Mouse (Mus musculus): Measurements from ENCODE around the gene Rgma. TPM values are rescaled to one million over a fixed set of nuclear protein-coding genes. Genes with fewer than 3 reads are reported as not detected.

Gene Rgma
- polyA plus RNA-seq, 1 experiment = 4.7 TPM

- 84% methylated on average over 7 of the region's 7 CpGs for WGBS
- no peak for TF ChIP-seq POLR2A (IDR thresholded peaks at IDR 0.05; ENCODE audit: low read depth, low read length)
- no peak for TF ChIP-seq CTCF (IDR thresholded peaks at IDR 0.05; ENCODE audit: extremely low read depth, insufficient read depth, insufficient read length, insufficient replicate concordance)
- Histone ChIP-seq H3K27ac (ENCODE audit: insufficient read depth, low read length) (no peak overlapping the region), H3K4me3 (ENCODE audit: extremely low read depth, insufficient read depth, insufficient read length) (no peak overlapping the region), H3K27me3 (ENCODE audit: control insufficient read depth, insufficient read depth, low read length) (no peaks in the 10 kb centered on the region), H3K36me3 (ENCODE audit: control insufficient read depth, insufficient read depth, low read length) (no peaks in the 10 kb centered on the region), H3K4me1 (ENCODE audit: control insufficient read depth, insufficient read depth, insufficient read length) (no peaks in the 10 kb centered on the region)
- DNase-seq (ENCODE audit: low read depth in 1 of 2, low spot score in 2 of 2) = no peak
These were observed 43.7 kb upstream of the Rgma start for GRCm38 (mm10) chr7:73331645-73332044.

- no peak overlapping the region for H3K27ac ChIP-seq (ENCODE audit: insufficient read depth, low read length)
- DNase-seq (ENCODE audit: low read depth in 1 of 2, low spot score in 2 of 2) = no peak
These were observed 41.8 kb upstream of the Rgma start for GRCm38 (mm10) chr7:73333398-73333988.

GRCm38 (mm10) chr7:73334883-73335282 lies 40.4 kb upstream of the Rgma start:
- TF ChIP-seq POLR2A (IDR thresholded peaks at IDR 0.05; ENCODE audit: low read depth, low read length) (no peak), CTCF (IDR thresholded peaks at IDR 0.05; ENCODE audit: extremely low read depth, insufficient read depth, insufficient read length, insufficient replicate concordance) (no peak)
- DNase-seq (ENCODE audit: low read depth in 1 of 2, low spot score in 2 of 2) = no peak
- Histone ChIP-seq H3K27me3 (ENCODE audit: control insufficient read depth, insufficient read depth, low read length) (no peaks in the 10 kb centered on the region), H3K4me3 (ENCODE audit: extremely low read depth, insufficient read depth, insufficient read length) (no peak overlapping the region), H3K4me1 (ENCODE audit: control insufficient read depth, insufficient read depth, insufficient read length) (no peaks in the 10 kb centered on the region), H3K36me3 (ENCODE audit: control insufficient read depth, insufficient read depth, low read length) (no peaks in the 10 kb centered on the region), H3K27ac (ENCODE audit: insufficient read depth, low read length) (no peak overlapping the region)
- WGBS = 88% methylated on average over 7 of the region's 7 CpGs

More at GRCm38 (mm10) chr7:73333398-73333988, 41.8 kb upstream of the Rgma start:
- Histone ChIP-seq H3K36me3 (ENCODE audit: control insufficient read depth, insufficient read depth, low read length) (no peaks in the 10 kb centered on the region), H3K4me3 (ENCODE audit: extremely low read depth, insufficient read depth, insufficient read length) (no peak overlapping the region), H3K4me1 (ENCODE audit: control insufficient read depth, insufficient read depth, insufficient read length) (no peaks in the 10 kb centered on the region), H3K27me3 (ENCODE audit: control insufficient read depth, insufficient read depth, low read length) (no peaks in the 10 kb centered on the region)
- 91% methylated on average over 12 of the region's 12 CpGs for WGBS
- TF ChIP-seq POLR2A (IDR thresholded peaks at IDR 0.05; ENCODE audit: low read depth, low read length) (no peak), CTCF (IDR thresholded peaks at IDR 0.05; ENCODE audit: extremely low read depth, insufficient read depth, insufficient read length, insufficient replicate concordance) (no peak)

- no peak for TF ChIP-seq CTCF (IDR thresholded peaks at IDR 0.05; ENCODE audit: extremely low read depth, insufficient read depth, insufficient read length, insufficient replicate concordance)
- no peak for TF ChIP-seq POLR2A (IDR thresholded peaks at IDR 0.05; ENCODE audit: low read depth, low read length)
These were observed 38.9 kb upstream of the Rgma start for GRCm38 (mm10) chr7:73336380-73336779.

GRCm38 (mm10) chr7:73338353-73338752 lies 37.0 kb upstream of the Rgma start:
- no peaks in the 10 kb centered on the region for H3K27me3 ChIP-seq (ENCODE audit: control insufficient read depth, insufficient read depth, low read length)
- TF ChIP-seq POLR2A (IDR thresholded peaks at IDR 0.05; ENCODE audit: low read depth, low read length) (no peak), CTCF (IDR thresholded peaks at IDR 0.05; ENCODE audit: extremely low read depth, insufficient read depth, insufficient read length, insufficient replicate concordance) (no peak)
- WGBS = 91% methylated on average over 5 of the region's 5 CpGs
- no peak overlapping the region for H3K27ac ChIP-seq (ENCODE audit: insufficient read depth, low read length)
- no peak overlapping the region for H3K4me3 ChIP-seq (ENCODE audit: extremely low read depth, insufficient read depth, insufficient read length)
- no peak for DNase-seq (ENCODE audit: low read depth in 1 of 2, low spot score in 2 of 2)
- no peaks in the 10 kb centered on the region for H3K36me3 ChIP-seq (ENCODE audit: control insufficient read depth, insufficient read depth, low read length)
- no peaks in the 10 kb centered on the region for H3K4me1 ChIP-seq (ENCODE audit: control insufficient read depth, insufficient read depth, insufficient read length)

More at GRCm38 (mm10) chr7:73336380-73336779, 38.9 kb upstream of the Rgma start:
- 34% methylated on average over 7 of the region's 7 CpGs for WGBS
- Histone ChIP-seq H3K36me3 (ENCODE audit: control insufficient read depth, insufficient read depth, low read length) (no peaks in the 10 kb centered on the region), H3K4me3 (ENCODE audit: extremely low read depth, insufficient read depth, insufficient read length) (no peak overlapping the region), H3K4me1 (ENCODE audit: control insufficient read depth, insufficient read depth, insufficient read length) (no peaks in the 10 kb centered on the region), H3K27ac (ENCODE audit: insufficient read depth, low read length) (no peak overlapping the region), H3K27me3 (ENCODE audit: control insufficient read depth, insufficient read depth, low read length) (no peaks in the 10 kb centered on the region)
- no peak for DNase-seq (ENCODE audit: low read depth in 1 of 2, low spot score in 2 of 2)

- no peaks in the 10 kb centered on the region for H3K4me1 ChIP-seq (ENCODE audit: control insufficient read depth, insufficient read depth, insufficient read length)
- WGBS = 42% methylated on average over 3 of the region's 3 CpGs
- TF ChIP-seq POLR2A (IDR thresholded peaks at IDR 0.05; ENCODE audit: low read depth, low read length) (no peak), CTCF (IDR thresholded peaks at IDR 0.05; ENCODE audit: extremely low read depth, insufficient read depth, insufficient read length, insufficient replicate concordance) (no peak)
- DNase-seq (ENCODE audit: low read depth in 1 of 2, low spot score in 2 of 2) = no peak
- H3K27me3 ChIP-seq (ENCODE audit: control insufficient read depth, insufficient read depth, low read length) = no peaks in the 10 kb centered on the region
- no peaks in the 10 kb centered on the region for H3K36me3 ChIP-seq (ENCODE audit: control insufficient read depth, insufficient read depth, low read length)
- no peak overlapping the region for H3K4me3 ChIP-seq (ENCODE audit: extremely low read depth, insufficient read depth, insufficient read length)
- H3K27ac ChIP-seq (ENCODE audit: insufficient read depth, low read length) = no peak overlapping the region
These were observed 31.5 kb upstream of the Rgma start for GRCm38 (mm10) chr7:73343852-73344251.

GRCm38 (mm10) chr7:73348585-73349124 lies 26.7 kb upstream of the Rgma start:
- H3K4me1 ChIP-seq (ENCODE audit: control insufficient read depth, insufficient read depth, insufficient read length) = no peaks in the 10 kb centered on the region
- H3K36me3 ChIP-seq (ENCODE audit: control insufficient read depth, insufficient read depth, low read length) = no peaks in the 10 kb centered on the region
- H3K27ac ChIP-seq (ENCODE audit: insufficient read depth, low read length) = no peak overlapping the region
- 42% methylated on average over 10 of the region's 10 CpGs for WGBS
- no peak for TF ChIP-seq POLR2A (IDR thresholded peaks at IDR 0.05; ENCODE audit: low read depth, low read length)
- no peak for TF ChIP-seq CTCF (IDR thresholded peaks at IDR 0.05; ENCODE audit: extremely low read depth, insufficient read depth, insufficient read length, insufficient replicate concordance)
- DNase-seq (ENCODE audit: low read depth in 1 of 2, low spot score in 2 of 2) = no peak
- no peaks in the 10 kb centered on the region for H3K27me3 ChIP-seq (ENCODE audit: control insufficient read depth, insufficient read depth, low read length)
- no peak overlapping the region for H3K4me3 ChIP-seq (ENCODE audit: extremely low read depth, insufficient read depth, insufficient read length)
